In genomic region chr12:30128561-30129410, GRCm38 (mm10) we compare ENCODE assay signal across 8 mouse cellular contexts. TPM values are rescaled to one million over a fixed set of nuclear protein-coding genes. Genes with fewer than 3 reads are reported as not detected.
A peak's percentile ranks its signal among the peaks of the same experiment; 100 is the strongest.
DNase-seq lines count a peak whose midpoint lies in the region; ATAC-seq and TF ChIP-seq lines count a peak whose summit lies in the region.

No protein-coding gene starts in this region.

- peak overlapping the region; percentile 26; the same call in 1 of the 2 replicates for H3K27ac ChIP-seq in cortical plate, adult 2 months (ENCODE audit: insufficient read depth, low read length)
- 0 out of 2 replicates have a peak overlapping the region, but pooled peaks have one; percentile 13 for H3K27ac ChIP-seq in kidney, postnatal 0 days
- H3K27ac ChIP-seq in limb, embryonic 14.5 days (replicated peaks; ENCODE audit: low read depth, low read length), result no peak overlapping the region

- H3K4me3 ChIP-seq in cortical plate, adult 2 months (ENCODE audit: insufficient read depth, low read length), result no peak overlapping the region
- no peak overlapping the region for H3K4me3 ChIP-seq in kidney, postnatal 0 days (replicated peaks; ENCODE audit: low read depth, low read length)
- no peak overlapping the region for H3K4me3 ChIP-seq in limb, embryonic 14.5 days (replicated peaks; ENCODE audit: low read length)

- peak overlapping the region; percentile 21; the same call in 1 of the 2 replicates for H3K4me2 ChIP-seq in kidney, postnatal 0 days (ENCODE audit: low read length)
- no peak overlapping the region for H3K4me2 ChIP-seq in limb, embryonic 14.5 days (replicated peaks; ENCODE audit: low read depth, low read length, severe bottlenecking)

- peak; percentile 82 for DNase-seq in 3T3-L1 (ENCODE audit: low read depth, low spot score)
- peak; percentile 70 for DNase-seq in adipocyte (ENCODE audit: low spot score)
- peak; percentile 61 for DNase-seq in gastrocnemius, postnatal 25 days
- DNase-seq in kidney, postnatal 0 days (ENCODE audit: low spot score), result peak; percentile 89
- peak; percentile 82 for DNase-seq in limb, embryonic 14.5 days (ENCODE audit: low spot score)
- peak; percentile 73 for DNase-seq in ovary, postnatal 14 days (ENCODE audit: low spot score)
- DNase-seq in spleen, postnatal 14 days (ENCODE audit: low spot score in 2 of 2), result no peak

- no peaks in the 10 kb centered on the region for H3K27me3 ChIP-seq in kidney, postnatal 0 days (ENCODE audit: insufficient read depth, low read length)
- no peaks in the 10 kb centered on the region for H3K27me3 ChIP-seq in limb, embryonic 14.5 days (ENCODE audit: control insufficient read depth, insufficient read depth, low read length)

- TF ChIP-seq POLR2A in cortical plate, adult 2 months (IDR thresholded peaks at IDR 0.05; ENCODE audit: extremely low read depth, insufficient read depth, low read length), result no peak
- TF ChIP-seq POLR2A in limb, embryonic 14.5 days (IDR thresholded peaks at IDR 0.05; ENCODE audit: borderline replicate concordance, extremely low read depth, insufficient read depth, insufficient read length), result no peak

- WGBS in kidney, postnatal 0 days, result 39% methylated on average over 7 of the region's 7 CpGs
- WGBS in limb, embryonic 14.5 days, result 63% methylated on average over 7 of the region's 7 CpGs

- no peaks in the 10 kb centered on the region for H3K36me3 ChIP-seq in kidney, postnatal 0 days (ENCODE audit: insufficient read depth, low read length)
- no peaks in the 10 kb centered on the region for H3K36me3 ChIP-seq in limb, embryonic 14.5 days (ENCODE audit: control insufficient read depth, insufficient read depth, low read length)

- ATAC-seq in kidney, postnatal 0 days (replicated peaks; ENCODE audit: low FRiP score, low read depth), result 0 out of 2 replicates have a peak, but pooled peaks have one; percentile 52
- ATAC-seq in limb, embryonic 14.5 days (ENCODE audit: low FRiP score, low read depth), result peak; percentile 19; the same call in 1 of the 2 replicates

- H3K9me3 ChIP-seq in kidney, postnatal 0 days (replicated peaks; ENCODE audit: low read length), result no peaks in the 10 kb centered on the region
- H3K9me3 ChIP-seq in limb, embryonic 14.5 days (ENCODE audit: control insufficient read depth, low read length), result no peaks in the 10 kb centered on the region

- H3K9ac ChIP-seq in kidney, postnatal 0 days (ENCODE audit: low read depth, low read length), result no peak overlapping the region
- H3K9ac ChIP-seq in limb, embryonic 14.5 days (ENCODE audit: low read depth, low read length, severe bottlenecking), result no peak overlapping the region

- H3K4me1 ChIP-seq in cortical plate, adult 2 months (ENCODE audit: control insufficient read depth, insufficient read depth, low read length), result no peaks in the 10 kb centered on the region
- H3K4me1 ChIP-seq in kidney, postnatal 0 days (replicated peaks; ENCODE audit: insufficient read depth, low read length), result no peaks in the 10 kb centered on the region
- H3K4me1 ChIP-seq in limb, embryonic 14.5 days (ENCODE audit: control insufficient read depth, insufficient read depth, low read length), result no peaks in the 10 kb centered on the region

- TF ChIP-seq CTCF in cortical plate, adult 2 months (IDR thresholded peaks at IDR 0.05; ENCODE audit: extremely low read depth, insufficient read depth, low read length), result peak; percentile 78
- peak; percentile 95 for TF ChIP-seq CTCF in kidney, postnatal 0 days (IDR thresholded peaks at IDR 0.05; ENCODE audit: low read depth)

RNA-seq across cellular contexts. Expression of gene Tpo, which starts 3.6 kb away (rescaled TPM):
- 0.40 and 0.46 TPM in 2 replicates for polyA plus RNA-seq in cortical plate, adult 2 months (2012; rRNA removed)
- total RNA-seq in gastrocnemius, postnatal 25 days (2021), result not detected
- polyA plus RNA-seq in kidney, postnatal 0 days (2015; fragmentation: Nextera tagmentation; extraction: Ambion mirVana), result not detected in 2 replicates
- polyA plus RNA-seq in limb, embryonic 14.5 days (2012; rRNA removed), result 0.03 TPM in 1 of 2 replicates, not detected in the other
- not detected in 2 replicates for polyA plus RNA-seq in limb, embryonic 14.5 days (2014; fragmentation: Nextera tagmentation; extraction: Ambion mirVana)

Comparison
In these comparisons a context has a peak if more than half of its experiments do, and no peak if none do; other contexts are left out.
1. DNase-seq: peak in 3T3-L1 (single experiment), adipocyte (single experiment), gastrocnemius, postnatal 25 days (single experiment), kidney, postnatal 0 days (single experiment), limb, embryonic 14.5 days (single experiment) and ovary, postnatal 14 days (single experiment); none in spleen, postnatal 14 days (0 of 2).